Mouse (Mus musculus): ENCODE results near the gene Arhgef38.

DNA sequence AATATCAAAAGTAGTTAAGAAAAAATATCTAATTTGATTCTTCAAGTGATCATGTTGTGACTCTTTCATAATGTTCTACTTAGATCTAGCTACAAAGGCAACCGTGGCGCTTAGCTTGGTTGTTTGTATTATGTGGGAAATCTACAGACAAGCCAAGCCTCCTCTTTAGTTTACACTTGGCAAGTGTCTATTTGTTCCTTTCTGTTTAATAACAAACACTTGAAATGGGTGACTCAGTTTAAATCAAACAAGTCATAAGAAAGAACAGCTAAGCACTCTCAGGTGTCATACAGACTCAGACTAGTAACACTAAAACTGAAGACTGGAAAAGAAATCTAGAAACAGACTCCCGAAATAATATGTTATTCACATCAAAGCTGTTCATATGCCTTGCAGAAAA is 47.2 kb downstream of the Arhgef38 start:
- TF ChIP-seq POLR2A (IDR thresholded peaks at IDR 0.05; ENCODE audit: borderline replicate concordance, control insufficient read depth, low read depth, low read length) = no peak
- no peak for TF ChIP-seq CTCF (IDR thresholded peaks at IDR 0.05; ENCODE audit: control insufficient read depth, insufficient read depth, low read length)
